Mouse (Mus musculus) embryonic facial prominence, embryonic 10.5 days (tissue): ENCODE results near the gene Gm21983. TPM values are rescaled to one million over a fixed set of nuclear protein-coding genes. Genes with fewer than 3 reads are reported as not detected.

Source experiments
- DNase-seq: peaks from one replicate; pipeline ENCODE4 v3.0.0-alpha.2; 2017; ENCODE audit warnings: low spot score
- H3K27ac ChIP-seq: fragments of 300-500 bp; sonication (generic); replicated peaks from 2 replicates; pipeline ENCODE4 v1.5.1; 2016; ENCODE audit warnings: mild to moderate bottlenecking
- H3K27me3 ChIP-seq: fragments of 300-500 bp; sonication (generic); replicated peaks from 2 replicates; pipeline ENCODE4 v1.6.1; 2016; ENCODE audit warnings: low read depth, mild to moderate bottlenecking; ENCODE audit not compliant: poor library complexity, severe bottlenecking
- H3K36me3 ChIP-seq: fragments of 300-500 bp; sonication (generic); replicated peaks from 2 replicates; pipeline ENCODE4 v1.6.1; 2016; ENCODE audit warnings: mild to moderate bottlenecking, moderate library complexity
- H3K4me1 ChIP-seq: fragments of 300-500 bp; sonication (generic); 2 replicates; pipeline ENCODE4 v1.6.1; 2016
- H3K4me3 ChIP-seq: fragments of 300-500 bp; sonication (generic); 2 replicates; pipeline ENCODE4 v1.5.1; 2016; ENCODE audit warnings: mild to moderate bottlenecking, moderate library complexity
- H3K9me3 ChIP-seq: fragments of 300-500 bp; sonication (generic); 2 replicates; pipeline ENCODE4 v1.6.1; 2016; ENCODE audit warnings: mild to moderate bottlenecking
- WGBS: fragments of 180-500 bp; shearing (Covaris S2); methylation state at CpG from one replicate; pipeline ENCODE4 v1.1.7; 2016; 5-methylcytosine and 5-hydroxymethylcytosine counted together
- polyA plus RNA-seq: library from polyadenylated mRNA; unstranded; fragments of >200 nt; fragmentation: Nextera tagmentation; extraction: Ambion mirVana; gene quantifications from 2 replicates; pipeline ENCODE4 v1.2.1, GENCODE M21; 2016

The Gm21983 gene
- polyA plus RNA-seq, 1 experiment from 2014 or later: 1.3 TPM

GRCm38 (mm10) chr7:27179217-27179918, 1.5 kb downstream of the Gm21983 start:
- H3K9me3 ChIP-seq: no peaks in the 10 kb centered on the region
- peaks cover 30% of the 10 kb centered on the region for H3K36me3 ChIP-seq
- no peak for DNase-seq
- 49% methylated on average over 16 of the region's 16 CpGs for WGBS
- H3K4me1 ChIP-seq: peaks cover 15% of the 10 kb centered on the region
- H3K4me3 ChIP-seq: peak overlapping the region; percentile 79
- peak overlapping the region; percentile 91 for H3K27ac ChIP-seq
- no peaks in the 10 kb centered on the region for H3K27me3 ChIP-seq

DNA sequence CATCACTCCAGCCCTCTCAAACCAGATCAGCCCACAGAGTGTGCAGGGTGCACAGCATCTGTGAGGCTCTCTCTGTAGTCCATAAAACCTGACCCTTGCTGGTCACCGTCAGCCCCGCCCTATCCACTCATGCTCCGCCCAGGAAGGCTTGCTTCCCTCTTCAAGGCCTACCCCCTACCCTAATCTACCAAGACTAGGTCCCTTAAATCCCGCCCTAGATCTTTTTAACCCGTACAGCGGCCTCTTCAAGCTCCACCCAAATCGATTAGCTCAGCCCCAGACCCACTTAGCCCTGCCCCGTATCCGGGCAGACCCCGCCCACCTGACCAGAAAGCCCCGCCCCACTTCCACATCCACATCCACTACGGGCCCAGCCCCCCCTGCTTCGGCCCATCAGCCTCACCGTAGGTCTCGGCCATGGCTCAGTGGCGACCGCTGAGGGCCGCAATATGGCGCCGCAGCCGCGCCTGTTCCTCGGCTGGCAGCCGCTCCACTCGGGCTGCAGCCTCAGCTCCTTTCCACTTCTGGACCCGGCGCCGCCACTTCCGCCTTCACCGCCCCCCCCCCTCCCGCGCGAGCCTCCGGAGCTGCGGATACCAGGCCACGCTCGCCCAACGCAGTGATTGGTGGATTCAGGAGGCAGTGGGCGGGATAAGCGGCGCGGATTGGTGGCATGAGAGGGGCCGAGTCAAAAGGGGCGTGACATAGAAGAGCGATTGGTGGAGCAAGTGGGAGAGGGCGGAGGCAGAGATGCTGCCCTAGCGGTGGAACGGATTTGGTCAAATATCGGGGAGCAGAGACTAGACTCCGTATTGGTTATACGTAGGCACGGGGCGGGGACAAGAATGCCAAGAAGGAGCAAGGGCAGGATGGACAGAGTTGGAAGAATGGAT, 2.3 kb downstream of the Gm21983 start, which contains the start of gene Rab4b:
Rab4b (minus strand) TSS at position 573 of the 893 bp plus-strand sequence.
- Histone ChIP-seq H3K4me3 (peak within 1 kb of the TSS; percentile 79), H3K27ac (peak within 1 kb of the TSS; percentile 91), H3K27me3 (no peaks in the 10 kb centered on the region), H3K9me3 (no peaks in the 10 kb centered on the region), H3K36me3 (peaks cover 33% of the 10 kb centered on the region), H3K4me1 (peaks cover 15% of the 10 kb centered on the region)
- WGBS: under 1% methylated on average over 53 of the region's 53 CpGs
- DNase-seq: peak; percentile 99

- H3K36me3 ChIP-seq: peaks cover 32% of the 10 kb centered on the region
- H3K27ac ChIP-seq: peak overlapping the region; percentile 91
- H3K4me3 ChIP-seq: peak overlapping the region; percentile 79
- H3K4me1 ChIP-seq: peaks cover 15% of the 10 kb centered on the region
- no peak for DNase-seq
- no peaks in the 10 kb centered on the region for H3K9me3 ChIP-seq
- no peaks in the 10 kb centered on the region for H3K27me3 ChIP-seq
- 23% methylated on average over 4 of the region's 4 CpGs for WGBS
These were observed 3.0 kb downstream of the Gm21983 start for GRCm38 (mm10) chr7:27177942-27178323.

DNA sequence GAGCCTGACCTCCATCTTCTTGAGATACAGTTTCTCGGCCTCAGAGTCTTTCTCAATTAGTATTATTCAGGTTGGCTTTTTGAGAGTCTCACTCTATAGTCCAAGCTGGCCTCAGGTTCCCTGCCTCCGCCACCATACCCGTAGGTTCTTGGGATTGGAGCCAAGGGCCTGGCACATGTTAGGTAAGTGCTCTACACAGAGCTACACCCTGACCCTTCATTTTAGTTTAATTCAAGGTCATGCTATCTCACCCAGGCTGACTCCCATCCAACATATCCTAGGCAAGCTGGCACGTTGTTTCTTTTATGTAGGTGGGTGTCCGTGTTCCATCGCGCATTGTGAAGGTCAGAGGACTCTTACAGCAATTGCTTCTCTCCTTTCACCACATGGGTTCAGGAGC, 6.0 kb downstream of the Gm21983 start:
- 93% methylated on average over 7 of the region's 7 CpGs for WGBS
- DNase-seq: no peak

DNA sequence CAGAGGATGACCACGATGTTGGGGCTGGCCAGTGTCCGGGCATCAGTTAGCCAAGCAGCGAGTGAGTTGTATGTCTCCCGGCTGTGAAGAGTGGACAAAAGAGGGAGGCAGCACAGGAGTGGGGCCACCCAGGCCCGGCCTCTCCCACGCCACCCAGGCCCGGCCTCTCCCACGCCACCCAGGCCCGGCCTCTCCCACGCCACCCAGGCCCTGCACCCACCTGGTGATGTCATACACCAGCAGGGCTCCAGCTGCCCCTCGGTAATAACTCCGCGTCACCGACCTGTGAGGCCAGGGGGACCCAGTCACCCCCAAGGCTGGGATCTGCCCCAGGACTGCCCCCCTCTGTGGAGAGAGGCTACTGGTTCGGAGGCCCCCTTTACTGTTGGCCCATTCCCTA, 6.4 kb downstream of the Gm21983 start:
- no peak for DNase-seq
- H3K4me1 ChIP-seq: peaks cover 12% of the 10 kb centered on the region
- H3K36me3 ChIP-seq: peaks cover 46% of the 10 kb centered on the region
- no peak overlapping the region for H3K27ac ChIP-seq
- H3K4me3 ChIP-seq: no peak overlapping the region
- 94% methylated on average over 15 of the region's 15 CpGs for WGBS
- no peaks in the 10 kb centered on the region for H3K27me3 ChIP-seq
- H3K9me3 ChIP-seq: no peaks in the 10 kb centered on the region

More for the DNA sequence above, 6.0 kb downstream of the Gm21983 start:
- peaks cover 15% of the 10 kb centered on the region for H3K4me1 ChIP-seq
- H3K27ac ChIP-seq: no peak overlapping the region
- H3K4me3 ChIP-seq: no peak overlapping the region
- H3K36me3 ChIP-seq: peaks cover 45% of the 10 kb centered on the region
- H3K27me3 ChIP-seq: no peaks in the 10 kb centered on the region
- H3K9me3 ChIP-seq: no peaks in the 10 kb centered on the region

- peaks cover 48% of the 10 kb centered on the region for H3K36me3 ChIP-seq
- DNase-seq: no peak
- peaks cover 9% of the 10 kb centered on the region for H3K4me1 ChIP-seq
- H3K27ac ChIP-seq: no peak overlapping the region
- 0 out of 2 replicates have a peak, but pooled peaks cover 2% of the 10 kb centered on the region for H3K9me3 ChIP-seq
- WGBS: 94% methylated on average over 3 of the region's 3 CpGs
- no peak overlapping the region for H3K4me3 ChIP-seq
- no peaks in the 10 kb centered on the region for H3K27me3 ChIP-seq
These were observed 9.9 kb downstream of the Gm21983 start for GRCm38 (mm10) chr7:27170981-27171380.

DNA sequence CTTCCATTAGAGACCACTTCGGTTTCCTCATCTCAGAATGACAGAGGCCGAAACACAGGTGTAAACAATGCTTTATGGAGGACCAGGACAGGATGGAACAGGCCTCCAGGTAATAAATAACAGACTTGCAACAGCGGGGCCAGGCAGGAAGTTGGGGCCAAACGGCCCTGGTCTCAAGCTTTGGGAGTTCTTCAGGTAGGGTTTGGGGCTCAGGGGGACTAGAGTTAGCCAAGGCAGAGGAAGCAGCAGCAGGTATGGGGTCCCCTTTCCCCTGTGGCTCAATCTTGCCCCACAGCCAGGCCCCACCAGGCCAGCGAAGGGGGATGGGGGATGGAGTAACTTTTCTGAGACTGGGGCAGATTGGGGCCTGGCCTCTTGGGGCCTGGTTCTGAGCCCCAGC, 12.5 kb downstream of the Gm21983 start:
- Histone ChIP-seq H3K27ac (no peak overlapping the region), H3K9me3 (0 out of 2 replicates have a peak, but pooled peaks cover 2% of the 10 kb centered on the region), H3K27me3 (no peaks in the 10 kb centered on the region), H3K4me3 (no peak overlapping the region), H3K4me1 (peaks cover 34% of the 10 kb centered on the region), H3K36me3 (peaks cover 53% of the 10 kb centered on the region)
- 91% methylated on average over 5 of the region's 5 CpGs for WGBS
- DNase-seq: no peak

DNA sequence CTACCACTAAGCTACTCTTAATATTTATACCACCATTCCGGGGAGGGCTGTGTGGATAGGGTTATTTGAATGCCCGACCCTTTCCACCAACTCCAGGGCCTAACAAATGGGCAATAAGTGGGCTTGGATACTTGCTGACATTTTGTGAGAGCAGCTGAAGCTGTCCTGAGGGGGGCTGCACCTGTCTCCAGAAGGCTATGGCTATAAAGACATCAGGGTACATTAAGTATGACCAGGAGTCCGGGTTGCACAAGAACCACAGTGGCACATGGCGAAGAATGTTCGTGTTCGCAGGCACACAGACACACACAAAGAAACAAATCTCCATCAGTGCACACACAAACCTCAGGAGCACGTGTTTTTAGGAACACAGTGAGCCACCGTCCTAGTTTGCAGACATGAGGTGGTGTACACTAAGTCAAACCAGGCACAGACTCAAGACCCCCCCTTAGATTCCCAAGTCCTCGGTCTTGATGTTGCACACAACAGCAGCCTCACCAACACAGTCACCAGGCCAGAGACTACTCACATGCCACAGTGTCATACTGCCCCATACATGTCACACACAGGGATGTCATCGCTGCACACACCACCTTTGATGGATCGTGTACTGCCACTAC, 13.3 kb downstream of the Gm21983 start:
- DNase-seq: no peak
- H3K36me3 ChIP-seq: peaks cover 54% of the 10 kb centered on the region
- WGBS: 80% methylated on average over 11 of the region's 11 CpGs
- H3K27ac ChIP-seq: peak overlapping the region; percentile 98
- 0 out of 2 replicates have a peak, but pooled peaks cover 2% of the 10 kb centered on the region for H3K9me3 ChIP-seq
- H3K4me3 ChIP-seq: peak overlapping the region; percentile 82
- no peaks in the 10 kb centered on the region for H3K27me3 ChIP-seq
- peaks cover 42% of the 10 kb centered on the region for H3K4me1 ChIP-seq

- WGBS: 2% methylated on average over 61 of the region's 61 CpGs
These were observed 14.0 kb downstream of the Gm21983 start, which contains the start of gene Egln2 for GRCm38 (mm10) chr7:27166614-27167474. Gene Egln2 (minus strand): TSS chr7:27166802.

GRCm38 (mm10) chr7:27166229-27166613, 14.7 kb downstream of the Gm21983 start:
- H3K9me3 ChIP-seq: 0 out of 2 replicates have a peak, but pooled peaks cover 2% of the 10 kb centered on the region
- WGBS: under 1% methylated on average over 43 of the region's 43 CpGs
- H3K4me3 ChIP-seq: peak overlapping the region; percentile 82
- H3K27ac ChIP-seq: peak overlapping the region; percentile 98
- no peaks in the 10 kb centered on the region for H3K27me3 ChIP-seq
- peaks cover 50% of the 10 kb centered on the region for H3K4me1 ChIP-seq
- peaks cover 54% of the 10 kb centered on the region for H3K36me3 ChIP-seq
- DNase-seq: peak; percentile 92

More at GRCm38 (mm10) chr7:27166614-27167474, 14.0 kb downstream of the Gm21983 start, which contains the start of gene Egln2:
- Histone ChIP-seq H3K4me1 (peaks cover 44% of the 10 kb centered on the region), H3K9me3 (0 out of 2 replicates have a peak, but pooled peaks cover 2% of the 10 kb centered on the region), H3K27ac (peak within 1 kb of the TSS; percentile 98), H3K27me3 (no peaks in the 10 kb centered on the region), H3K36me3 (peaks cover 54% of the 10 kb centered on the region), H3K4me3 (peak within 1 kb of the TSS; percentile 82)
- peak; percentile 97 for DNase-seq

GRCm38 (mm10) chr7:27165696-27166095, 15.2 kb downstream of the Gm21983 start:
- 0 out of 2 replicates have a peak, but pooled peaks cover 2% of the 10 kb centered on the region for H3K9me3 ChIP-seq
- peaks cover 54% of the 10 kb centered on the region for H3K36me3 ChIP-seq
- H3K27me3 ChIP-seq: no peaks in the 10 kb centered on the region
- H3K4me3 ChIP-seq: peak overlapping the region; percentile 82
- H3K27ac ChIP-seq: peak overlapping the region; percentile 98
- no peak for DNase-seq
- H3K4me1 ChIP-seq: peaks cover 55% of the 10 kb centered on the region
- whole genome bisulfite sequencing: 5% methylated on average over 8 of the region's 8 CpGs
